Mouse (Mus musculus) WW6 (cell line): Measurements from ENCODE around the gene Col4a1.

ENCODE experiments used
- DNase-seq: peaks from one replicate; pipeline ENCODE4 v3.0.0-alpha.2; 2013; ENCODE audit warnings: low read depth, low spot score

Gene Col4a1

GRCm38 (mm10) chr8:11299317-11299602 is 13.4 kb downstream of the Col4a1 start:
- no peak for DNase-seq

- DNase-seq, result no peak
These were observed 13.9 kb downstream of the Col4a1 start for GRCm38 (mm10) chr8:11298531-11299316.

GRCm38 (mm10) chr8:11297141-11297838 is 15.3 kb downstream of the Col4a1 start:
- DNase-seq, result no peak

GRCm38 (mm10) chr8:11296282-11296943 is 16.2 kb downstream of the Col4a1 start:
- DNase-seq, result no peak

DNA sequence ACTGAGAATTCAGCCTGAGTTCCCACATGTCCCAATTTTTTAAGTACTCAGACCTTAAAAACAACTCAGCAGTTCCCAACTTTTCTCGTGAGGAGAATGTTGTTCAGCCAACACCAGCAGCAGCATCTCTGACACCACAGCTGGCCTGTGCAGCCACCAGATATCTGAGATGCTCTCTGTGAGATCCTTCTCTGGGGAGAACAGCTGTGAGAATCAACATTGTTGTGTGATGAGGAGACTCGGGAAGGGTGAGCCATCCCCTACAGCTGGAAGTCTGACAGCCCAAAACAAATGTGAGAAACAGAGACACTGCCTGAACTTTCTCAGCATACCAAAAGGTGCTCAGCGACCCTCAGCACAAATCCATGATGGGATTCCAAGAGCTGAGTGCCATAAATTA is 20.0 kb downstream of the Col4a1 start:
- DNase-seq, result no peak

- no peak for DNase-seq
These were observed 22.1 kb downstream of the Col4a1 start for GRCm38 (mm10) chr8:11290533-11290932.

GRCm38 (mm10) chr8:11288286-11288685 is 24.3 kb downstream of the Col4a1 start:
- DNase-seq, result no peak

DNA sequence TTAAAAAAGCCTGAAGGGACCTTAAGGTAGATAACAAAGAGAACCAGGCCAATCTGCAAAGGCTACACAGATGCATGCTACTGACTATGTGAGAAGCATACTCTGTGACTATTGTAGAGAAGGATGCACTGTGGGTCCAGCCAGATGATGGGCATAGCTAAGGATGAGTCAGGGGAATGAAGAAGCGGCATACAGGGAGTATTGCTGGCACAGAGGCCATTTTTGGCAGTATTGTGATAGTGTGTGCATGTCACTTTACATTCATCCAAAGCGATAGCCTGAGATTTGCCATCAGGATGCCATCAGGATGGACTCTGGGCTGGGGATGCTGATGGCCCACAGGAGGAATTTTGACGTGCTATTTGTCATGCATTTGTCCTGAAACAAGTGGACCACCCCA is 25.5 kb downstream of the Col4a1 start:
- DNase-seq, result no peak

DNA sequence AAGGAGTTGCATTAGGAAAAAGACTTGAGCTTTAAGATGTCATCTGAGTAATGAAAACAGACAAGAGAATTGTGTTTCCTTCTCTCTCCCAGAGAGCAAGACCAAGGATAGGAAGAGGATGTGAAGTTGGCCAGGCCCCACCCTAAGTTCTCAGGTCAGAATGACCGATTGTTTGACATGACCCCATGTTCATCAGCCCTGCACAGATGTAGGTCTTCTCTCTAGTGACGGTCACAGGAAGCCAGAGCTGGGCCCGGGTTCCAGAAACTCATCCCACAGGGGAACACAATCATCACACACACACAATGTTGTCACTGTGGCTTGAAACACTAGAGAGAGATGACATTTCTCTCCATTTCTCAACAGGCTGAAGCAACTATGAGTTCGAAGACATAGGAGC is 27.2 kb downstream of the Col4a1 start:
- no peak for DNase-seq

GRCm38 (mm10) chr8:11283217-11283616 is 29.4 kb downstream of the Col4a1 start:
- DNase-seq, result no peak

GRCm38 (mm10) chr8:11282696-11283095 is 29.9 kb downstream of the Col4a1 start:
- DNase-seq, result no peak

DNA sequence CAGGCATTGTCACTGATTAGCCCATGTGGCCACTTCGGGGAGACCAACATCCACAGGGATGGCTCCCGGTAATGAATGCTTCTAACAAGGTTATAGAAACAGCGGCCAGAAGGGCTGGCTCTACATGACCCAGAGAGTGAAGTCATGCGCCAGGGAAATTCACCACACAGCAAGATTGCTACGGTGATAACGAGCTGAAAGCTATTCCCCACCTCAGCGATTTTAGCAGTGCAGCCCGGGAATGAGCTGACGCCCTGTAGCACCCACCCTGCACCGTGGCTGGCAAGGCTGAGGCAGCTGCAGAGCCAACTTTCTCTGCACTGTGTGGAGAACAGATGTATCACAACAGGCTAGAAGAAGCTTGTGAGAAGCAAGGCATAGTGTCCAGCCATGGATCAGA is 30.5 kb downstream of the Col4a1 start:
- DNase-seq, result no peak

DNA sequence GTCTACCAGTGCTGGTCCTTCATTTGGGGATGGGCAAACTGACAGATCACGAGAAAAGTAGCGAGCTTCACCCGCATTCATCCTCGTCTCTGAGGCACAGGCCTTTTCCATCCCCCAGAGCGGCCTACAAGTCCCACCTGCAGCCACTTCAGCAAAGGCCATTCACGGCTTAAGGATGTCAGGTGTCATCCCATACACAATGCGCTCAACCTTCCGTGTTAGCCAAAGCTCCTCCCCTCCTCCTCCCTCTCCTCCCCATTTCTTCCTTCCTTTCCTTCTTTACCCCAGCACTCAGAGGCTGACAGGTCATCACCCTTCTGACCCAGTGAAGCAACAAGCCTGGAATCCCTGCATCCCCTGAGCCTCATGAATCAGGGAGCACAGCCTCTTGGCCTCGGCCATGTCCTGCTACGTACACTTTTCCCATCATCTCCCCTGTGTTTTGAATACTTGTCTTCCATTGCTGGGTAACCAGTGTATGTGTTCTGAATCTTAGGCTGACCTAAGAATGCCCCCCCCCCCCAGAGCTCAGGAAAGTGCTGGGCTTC is 31.8 kb downstream of the Col4a1 start:
- no peak for DNase-seq

GRCm38 (mm10) chr8:11279296-11279826 is 33.3 kb downstream of the Col4a1 start:
- no peak for DNase-seq

DNA sequence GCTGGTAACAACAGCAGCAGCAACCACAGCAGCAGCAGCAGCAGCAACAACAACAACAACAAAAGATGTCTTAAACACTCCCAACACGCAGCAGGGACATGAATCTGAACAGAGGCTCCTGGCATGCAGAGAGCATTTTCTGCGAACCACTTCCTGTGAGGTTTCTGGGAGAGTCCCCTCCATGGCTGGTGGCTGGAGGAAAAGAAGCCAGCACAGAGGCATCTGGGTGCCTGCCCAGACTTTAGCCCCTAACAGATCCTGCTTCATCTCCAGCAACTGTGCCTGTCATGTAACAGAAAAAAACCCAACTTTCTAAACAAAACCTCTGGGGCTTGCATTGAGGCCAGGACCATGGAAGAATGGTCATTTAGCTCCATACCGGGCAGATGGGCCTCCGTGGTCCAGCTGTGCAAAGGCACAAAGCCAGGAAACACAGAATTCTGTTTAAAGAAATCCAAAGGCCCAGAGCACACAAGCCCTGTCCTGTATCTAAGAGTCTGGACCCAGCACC is 34.5 kb downstream of the Col4a1 start:
- DNase-seq, result no peak

DNA sequence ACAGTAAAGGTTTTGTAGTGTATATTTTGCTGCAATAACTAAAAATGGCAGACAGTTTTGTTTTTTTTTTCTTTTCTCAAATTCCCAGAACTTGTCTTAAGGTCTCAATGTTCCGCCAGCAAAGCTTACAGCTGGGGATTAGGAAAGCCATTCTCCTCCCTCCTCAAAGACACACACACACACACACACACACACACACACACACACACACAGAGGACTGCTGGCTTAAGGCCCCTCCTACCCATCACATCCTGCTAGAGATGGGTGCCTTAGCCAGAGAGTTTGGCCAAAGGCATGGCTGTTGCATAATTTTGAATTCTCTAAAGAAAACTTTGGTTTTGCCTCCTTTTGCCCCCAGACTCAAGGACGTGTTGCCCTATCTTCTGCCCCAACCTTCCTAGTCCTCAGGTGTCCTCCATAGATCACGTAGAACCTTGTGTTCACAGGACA is 35.0 kb downstream of the Col4a1 start:
- no peak for DNase-seq

DNA sequence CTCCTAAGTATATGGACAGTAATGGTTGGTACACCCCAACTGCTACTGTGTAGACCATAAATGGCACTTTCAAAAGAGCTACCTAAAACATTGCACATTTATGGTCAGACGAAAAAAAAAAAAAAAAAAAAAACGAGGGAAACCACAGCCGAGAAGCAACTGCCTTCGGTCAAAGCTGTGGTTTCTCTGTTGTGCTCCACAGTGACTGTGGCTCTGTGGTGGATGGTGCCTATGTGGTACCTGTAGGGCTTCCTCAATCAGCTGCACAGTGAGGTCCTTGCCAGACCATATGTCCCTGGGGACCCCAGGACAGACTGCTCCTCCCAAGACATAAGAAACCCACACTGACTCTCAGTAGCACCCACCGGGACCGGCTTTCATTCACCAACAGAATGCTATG is 36.3 kb downstream of the Col4a1 start:
- DNase-seq, result no peak

GRCm38 (mm10) chr8:11274415-11274814 is 38.2 kb downstream of the Col4a1 start:
- DNase-seq, result no peak

DNA sequence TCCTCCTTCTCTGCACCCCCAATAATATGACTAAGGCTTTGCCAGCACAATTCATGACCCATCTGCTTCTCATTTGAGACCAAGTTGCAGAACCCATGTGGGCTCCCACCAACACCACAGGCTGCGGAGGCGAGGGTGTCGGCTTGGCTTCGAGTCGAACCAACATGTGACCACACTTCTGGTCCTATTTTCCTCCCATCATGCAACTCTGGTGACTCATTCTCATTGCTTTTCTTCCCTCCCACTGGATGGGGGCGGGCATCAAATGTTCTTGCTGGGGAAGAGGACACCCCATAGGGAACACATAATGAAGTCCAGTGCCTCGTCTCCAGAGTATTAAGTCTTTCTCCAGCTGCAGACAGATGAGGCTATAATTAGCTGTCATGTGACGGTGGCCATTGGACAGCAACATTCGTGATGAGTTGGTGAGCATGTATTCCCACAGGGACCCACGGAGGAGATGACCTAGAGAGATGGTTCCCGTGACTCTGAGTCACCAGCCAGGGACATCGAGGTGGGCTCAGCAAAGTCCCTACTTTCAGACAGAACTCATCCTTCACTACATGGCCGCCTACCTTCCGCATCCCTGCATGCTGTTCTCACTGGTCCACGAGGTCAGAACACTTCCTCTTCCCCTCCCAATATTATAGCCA is 39.0 kb downstream of the Col4a1 start:
- DNase-seq, result no peak

- DNase-seq, result no peak
These were observed 40.4 kb downstream of the Col4a1 start for GRCm38 (mm10) chr8:11272205-11272604.

GRCm38 (mm10) chr8:11270826-11271225 is 41.8 kb downstream of the Col4a1 start:
- DNase-seq, result no peak

DNA sequence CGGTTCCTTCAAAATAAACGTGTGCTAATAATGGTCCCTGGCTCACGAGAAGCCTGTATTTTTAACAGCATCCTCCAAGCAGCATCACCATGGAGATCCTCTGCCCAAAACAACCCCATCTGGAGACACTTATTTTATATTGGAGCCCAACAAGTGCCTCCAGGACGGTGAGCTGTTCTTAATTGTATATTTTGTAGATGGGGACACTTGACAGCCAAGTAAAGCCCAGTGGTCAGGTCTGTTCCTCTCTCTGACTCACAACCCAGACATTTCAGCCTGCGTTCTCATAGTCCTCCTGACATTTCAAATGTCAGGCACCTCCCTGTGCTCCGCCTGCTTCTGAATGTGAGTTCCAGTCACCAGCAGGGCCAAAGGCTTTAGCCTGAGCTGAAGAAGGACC is 43.9 kb downstream of the Col4a1 start:
- DNase-seq, result no peak
